Mouse (Mus musculus) hindbrain, embryonic 16.5 days (tissue): ENCODE measurements around the gene Rap1gap2. TPM values are rescaled to one million over a fixed set of nuclear protein-coding genes. Genes with fewer than 3 reads are reported as not detected.

Source experiments
- ATAC-seq: fragments of 200-750 bp; cut with Nextera tagmentation; 2 replicates; pipeline ENCODE4 v1.8.0; 2017; ENCODE audit warnings: moderate TSS enrichment, moderate library complexity
- H3K27ac ChIP-seq: fragments of 300-500 bp; sonication (generic); 2 replicates; pipeline ENCODE4 v1.5.1; 2014; ENCODE audit warnings: low read depth, mild to moderate bottlenecking, control low read depth, low read length, moderate library complexity
- H3K27me3 ChIP-seq: fragments of 300-500 bp; sonication (generic); replicated peaks from 2 replicates; pipeline ENCODE4 v1.6.1; 2014; ENCODE audit warnings: low read length; ENCODE audit not compliant: control insufficient read depth, insufficient read depth
- H3K36me3 ChIP-seq: fragments of 300-500 bp; sonication (generic); 2 replicates; pipeline ENCODE4 v1.6.1; 2014; ENCODE audit warnings: mild to moderate bottlenecking, low read length, moderate library complexity, mixed read lengths; ENCODE audit not compliant: control insufficient read depth, insufficient read depth
- H3K4me1 ChIP-seq: fragments of 300-500 bp; sonication (generic); 2 replicates; pipeline ENCODE4 v1.6.1; 2014; ENCODE audit warnings: low read depth, low read length; ENCODE audit not compliant: control insufficient read depth, insufficient read depth
- H3K4me2 ChIP-seq: fragments of 300-500 bp; sonication (generic); 2 replicates; pipeline ENCODE4 v1.6.1; 2014; ENCODE audit warnings: mild to moderate bottlenecking, low read length, control low read depth, moderate library complexity
- H3K4me3 ChIP-seq: fragments of 300-500 bp; sonication (generic); 2 replicates; pipeline ENCODE4 v1.5.1; 2014; ENCODE audit warnings: mild to moderate bottlenecking, low read length, control low read depth, moderate library complexity
- H3K9ac ChIP-seq: fragments of 300-500 bp; sonication (generic); 2 replicates; pipeline ENCODE4 v1.6.1; 2014; ENCODE audit warnings: low read depth, mild to moderate bottlenecking, control low read depth, low read length, moderate library complexity
- H3K9me3 ChIP-seq: fragments of 300-500 bp; sonication (generic); 2 replicates; pipeline ENCODE4 v1.6.1; 2014; ENCODE audit warnings: mild to moderate bottlenecking, low read length, moderate library complexity; ENCODE audit not compliant: control insufficient read depth
- WGBS: fragments of 180-500 bp; shearing (Covaris S2); extraction: QIAGEN DNeasy Blood & Tissue Kit; methylation state at CpG from one replicate; pipeline ENCODE4 v1.1.7; 2014; 5-methylcytosine and 5-hydroxymethylcytosine counted together
- polyA plus RNA-seq: library from polyadenylated mRNA; unstranded; fragments of >200 nt; fragmentation: Nextera tagmentation; extraction: Ambion mirVana; gene quantifications from 2 replicates; pipeline ENCODE4 v1.2.1, GENCODE M21; 2015

Gene Rap1gap2
- polyA plus RNA-seq, 1 experiment from 2014 or later: 13.7 TPM

DNA sequence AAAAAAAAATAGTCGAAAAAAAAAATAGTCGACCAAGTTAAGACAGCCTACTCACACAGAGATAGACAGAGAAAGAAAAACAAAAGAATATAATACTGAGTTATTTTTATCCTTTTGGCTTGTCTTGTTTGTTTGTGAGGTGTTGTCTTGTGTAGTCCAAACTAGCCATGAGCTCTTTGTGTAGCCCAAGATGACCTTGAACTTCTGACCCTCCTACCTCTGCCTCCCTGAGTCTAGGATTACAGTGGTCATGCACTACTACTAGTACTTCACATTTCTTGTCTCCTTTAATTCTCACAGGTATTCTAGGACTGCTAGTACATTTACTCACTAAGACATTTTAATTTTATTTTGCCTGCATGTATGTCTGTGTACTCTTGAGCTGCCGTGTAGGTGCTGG is 16.8 kb upstream of the Rap1gap2 start:
- no peak overlapping the region for H3K4me3 ChIP-seq
- H3K9me3 ChIP-seq: no peaks in the 10 kb centered on the region
- no peak overlapping the region for H3K4me2 ChIP-seq
- no peaks in the 10 kb centered on the region for H3K4me1 ChIP-seq
- no peaks in the 10 kb centered on the region for H3K27me3 ChIP-seq
- no peak for ATAC-seq
- H3K27ac ChIP-seq: no peak overlapping the region
- no peak overlapping the region for H3K9ac ChIP-seq
- WGBS: 77% methylated on average over 3 of the region's 3 CpGs
- H3K36me3 ChIP-seq: peaks cover 7% of the 10 kb centered on the region; the same call in 1 of the 2 replicates

DNA sequence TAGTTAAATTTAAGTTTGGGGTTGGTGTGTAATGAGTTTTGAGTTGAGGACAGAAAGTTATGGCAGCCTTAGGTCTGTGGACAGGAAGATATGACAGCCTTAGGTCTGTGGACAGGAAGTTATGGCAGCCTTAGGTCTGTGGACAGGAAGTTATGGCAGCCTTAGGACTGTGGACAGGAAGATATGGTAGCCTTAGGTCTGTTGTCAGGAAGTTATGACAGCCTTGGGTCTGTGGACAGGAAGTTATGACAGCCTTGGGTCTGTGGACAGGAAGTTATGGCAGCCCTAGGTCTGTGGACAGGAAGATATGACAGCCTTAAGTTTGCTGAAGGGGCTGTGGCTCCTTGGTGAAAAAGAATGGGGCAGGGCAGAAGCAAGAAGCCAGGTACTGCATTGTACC is 14.6 kb upstream of the Rap1gap2 start:
- Histone ChIP-seq H3K27ac (no peak overlapping the region), H3K27me3 (no peaks in the 10 kb centered on the region), H3K36me3 (peaks cover 4% of the 10 kb centered on the region; the same call in 1 of the 2 replicates), H3K4me1 (no peaks in the 10 kb centered on the region; the same call in 1 of the 2 replicates), H3K9ac (no peak overlapping the region), H3K4me2 (no peak overlapping the region), H3K9me3 (no peaks in the 10 kb centered on the region), H3K4me3 (no peak overlapping the region)
- no peak for ATAC-seq

DNA sequence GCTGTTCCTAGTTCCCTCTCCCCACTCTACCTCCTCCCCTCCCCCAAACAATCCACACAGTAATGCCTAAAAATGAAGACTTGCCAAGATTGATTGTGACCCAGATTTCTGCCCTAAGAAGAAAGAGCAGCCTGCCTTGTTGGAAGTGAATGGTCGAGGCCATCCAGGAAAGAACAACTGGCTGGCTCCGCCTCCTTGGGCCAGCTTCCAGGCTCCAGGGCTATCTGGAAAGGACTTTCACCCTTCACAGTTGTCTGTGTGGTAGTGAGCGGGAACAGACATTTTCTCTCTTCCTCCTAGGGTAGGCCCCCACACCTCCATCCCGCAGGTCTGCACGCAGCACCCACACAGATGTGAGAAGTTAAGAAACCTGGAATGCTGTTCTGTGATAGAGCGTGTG is 13.0 kb upstream of the Rap1gap2 start:
- Histone ChIP-seq H3K36me3 (0 out of 2 replicates have a peak, but pooled peaks cover 2% of the 10 kb centered on the region), H3K27me3 (no peaks in the 10 kb centered on the region), H3K4me1 (no peaks in the 10 kb centered on the region; the same call in 1 of the 2 replicates), H3K4me2 (no peak overlapping the region), H3K27ac (no peak overlapping the region), H3K4me3 (no peak overlapping the region), H3K9me3 (no peaks in the 10 kb centered on the region), H3K9ac (no peak overlapping the region)
- 75% methylated on average over 6 of the region's 6 CpGs for WGBS
- no peak for ATAC-seq

DNA sequence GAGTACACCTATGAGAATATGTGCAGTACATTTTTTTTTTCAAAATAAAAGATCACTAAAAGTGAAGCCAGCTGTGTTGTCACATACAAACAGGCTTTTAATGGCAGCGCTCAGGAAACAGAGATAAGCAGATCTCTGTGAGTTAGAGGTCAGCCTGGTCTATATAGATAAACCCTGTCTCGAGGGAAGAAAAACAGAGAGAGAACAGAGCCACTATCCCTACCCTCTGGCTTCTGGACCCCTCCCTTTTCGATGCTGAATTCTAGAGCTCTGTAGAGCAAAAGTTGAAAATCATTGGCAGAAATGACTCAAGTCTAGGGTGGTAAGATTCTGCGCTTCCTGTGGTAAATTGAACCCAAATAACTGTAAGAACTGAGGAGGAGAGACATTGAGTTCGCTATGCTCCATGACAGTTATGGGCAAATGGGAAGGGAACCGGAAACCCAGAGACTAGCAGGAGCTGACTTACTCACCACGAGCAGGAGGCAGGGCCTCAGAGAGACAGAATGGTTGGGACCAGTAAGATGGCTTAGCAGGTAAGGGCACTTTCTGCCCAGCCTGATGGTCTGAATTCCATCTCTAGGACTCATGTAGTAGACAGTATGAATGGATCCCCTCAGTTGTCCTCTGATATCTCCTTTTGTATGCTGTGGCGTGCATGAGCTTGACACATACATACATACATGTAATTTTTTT is 11.4 kb upstream of the Rap1gap2 start:
- Histone ChIP-seq H3K27ac (no peak overlapping the region), H3K36me3 (no peaks in the 10 kb centered on the region), H3K4me2 (no peak overlapping the region), H3K9ac (no peak overlapping the region), H3K27me3 (no peaks in the 10 kb centered on the region), H3K9me3 (no peaks in the 10 kb centered on the region), H3K4me1 (peaks cover 2% of the 10 kb centered on the region; the same call in 1 of the 2 replicates), H3K4me3 (no peak overlapping the region)
- ATAC-seq: no peak
- 75% methylated on average over 8 of the region's 8 CpGs for WGBS

DNA sequence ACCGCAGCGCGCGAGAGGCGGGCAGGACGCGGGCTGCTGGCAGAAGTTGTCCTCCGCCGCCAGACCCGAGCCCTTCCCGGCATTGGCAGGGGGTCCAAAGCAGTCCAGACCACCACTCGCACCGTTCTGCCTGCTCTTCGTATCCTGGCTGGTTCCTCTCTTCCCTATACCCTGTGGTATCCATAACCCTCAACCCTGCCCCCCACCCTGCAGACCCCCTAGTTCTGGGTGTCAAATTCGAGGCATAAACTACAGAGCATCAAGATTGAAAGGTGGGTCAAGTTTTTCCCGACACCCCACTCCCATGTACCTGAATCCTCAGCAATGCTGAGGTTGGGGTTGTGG is 9.2 kb upstream of the Rap1gap2 start:
- Histone ChIP-seq H3K27me3 (peaks cover 4% of the 10 kb centered on the region), H3K9me3 (no peaks in the 10 kb centered on the region), H3K9ac (peak overlapping the region; percentile 87), H3K4me3 (peak overlapping the region; percentile 72), H3K4me2 (peak overlapping the region; percentile 57), H3K27ac (peak overlapping the region; percentile 59; the same call in 1 of the 2 replicates), H3K4me1 (peaks cover 2% of the 10 kb centered on the region; the same call in 1 of the 2 replicates), H3K36me3 (no peaks in the 10 kb centered on the region)
- WGBS: 2% methylated on average over 16 of the region's 16 CpGs
- ATAC-seq: no peak; the same call in 1 of the 2 replicates

DNA sequence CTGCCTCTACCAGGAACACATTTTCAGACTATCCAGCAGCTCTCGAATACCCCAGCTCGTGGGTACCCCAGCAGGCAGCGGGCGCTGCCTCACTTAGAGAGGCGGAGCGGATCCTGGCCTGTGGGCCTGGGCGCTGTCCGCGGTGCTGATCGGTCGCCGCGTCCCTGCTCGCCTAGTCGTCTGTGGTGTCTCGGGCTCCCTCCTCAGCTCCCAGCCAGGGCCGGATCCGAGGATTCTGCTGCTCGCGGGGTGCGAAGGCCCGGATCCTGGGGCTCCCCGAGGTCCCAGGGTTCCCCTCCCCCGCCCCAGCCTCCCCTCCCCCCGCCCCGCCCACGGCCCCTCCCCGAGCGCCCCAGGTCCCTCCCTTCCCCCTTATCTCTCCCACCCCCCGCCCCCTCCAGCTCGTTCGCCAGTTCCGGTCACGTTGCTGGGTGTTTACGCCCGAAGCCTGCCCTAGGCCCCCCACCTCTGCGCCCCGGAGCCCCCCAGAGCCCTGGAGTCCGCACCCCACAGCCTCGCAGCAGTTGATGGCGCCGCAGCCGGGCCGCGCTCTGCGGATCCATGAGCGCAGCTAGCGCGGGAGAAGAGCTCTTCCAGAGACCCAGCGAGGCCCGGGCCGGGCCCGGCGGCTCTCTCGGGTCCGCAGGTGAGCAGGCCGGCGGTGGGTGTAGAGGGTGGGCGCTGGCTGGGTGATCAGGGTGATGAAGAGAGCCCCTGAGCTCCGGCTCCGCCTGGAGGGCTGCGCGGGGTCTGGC is 8.7 kb upstream of the Rap1gap2 start, which contains the start of gene Ccdc92b:
Ccdc92b (plus strand) TSS at position 405 of the 755 bp plus-strand sequence.
- H3K4me2 ChIP-seq: peak within 1 kb of the TSS; percentile 57
- H3K27me3 ChIP-seq: peaks cover 4% of the 10 kb centered on the region
- WGBS: 1% methylated on average over 52 of the region's 63 CpGs
- H3K4me3 ChIP-seq: peak within 1 kb of the TSS; percentile 72
- no peaks in the 10 kb centered on the region for H3K9me3 ChIP-seq
- peaks cover 2% of the 10 kb centered on the region; the same call in 1 of the 2 replicates for H3K4me1 ChIP-seq
- H3K36me3 ChIP-seq: no peaks in the 10 kb centered on the region
- peak within 1 kb of the TSS; percentile 87 for H3K9ac ChIP-seq
- H3K27ac ChIP-seq: peak within 1 kb of the TSS; percentile 59; the same call in 1 of the 2 replicates
- peak; percentile 82 for ATAC-seq

DNA sequence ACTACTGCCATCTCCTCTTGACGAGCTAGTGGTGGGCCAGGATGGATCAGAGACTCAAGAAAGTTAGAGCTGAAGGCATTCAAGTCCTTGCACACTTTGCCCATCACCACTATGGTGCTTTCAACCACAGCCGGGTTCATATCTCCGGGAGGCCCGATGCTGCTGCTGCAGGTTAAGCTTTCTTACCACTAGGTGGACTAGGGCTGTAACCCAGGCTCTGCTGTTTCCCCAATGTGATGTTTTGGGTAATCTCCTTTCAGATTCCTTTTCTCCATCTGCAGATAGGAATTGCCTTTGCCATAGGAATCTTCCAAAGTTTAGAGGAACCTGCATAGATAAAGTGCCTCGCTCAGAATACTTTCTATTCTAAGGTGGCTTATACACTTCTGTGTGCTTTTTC is 4.9 kb upstream of the Rap1gap2 start:
- 61% methylated on average over 5 of the region's 5 CpGs for WGBS
- peaks cover 18% of the 10 kb centered on the region for H3K27me3 ChIP-seq

DNA sequence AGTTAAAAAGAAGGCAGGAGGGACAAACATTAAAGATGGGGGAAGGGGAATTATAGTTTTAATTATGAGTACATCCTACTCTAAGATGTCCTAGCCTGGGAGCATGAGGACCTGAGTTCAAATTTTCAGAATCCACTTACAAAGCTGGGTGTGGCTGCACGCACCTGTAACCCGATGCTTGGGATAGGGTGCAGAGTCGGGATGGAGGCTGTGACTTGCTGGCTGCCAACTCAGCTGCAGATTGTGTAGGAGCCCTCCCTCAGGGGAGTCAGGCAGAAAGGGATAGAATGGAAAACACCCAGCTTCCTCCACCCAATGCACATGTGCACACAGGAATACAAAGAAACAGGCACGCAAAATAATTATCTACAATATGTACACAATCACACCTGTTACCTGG is 2.7 kb upstream of the Rap1gap2 start:
- H3K27ac ChIP-seq: no peak overlapping the region
- H3K4me2 ChIP-seq: no peak overlapping the region
- no peaks in the 10 kb centered on the region for H3K9me3 ChIP-seq
- peaks cover 27% of the 10 kb centered on the region for H3K27me3 ChIP-seq
- H3K4me1 ChIP-seq: peaks cover 7% of the 10 kb centered on the region
- H3K4me3 ChIP-seq: no peak overlapping the region
- 69% methylated on average over 4 of the region's 4 CpGs for WGBS
- no peaks in the 10 kb centered on the region for H3K36me3 ChIP-seq
- H3K9ac ChIP-seq: no peak overlapping the region
- ATAC-seq: no peak

More for the DNA sequence above, 4.9 kb upstream of the Rap1gap2 start:
- ATAC-seq: no peak
- H3K4me2 ChIP-seq: no peak overlapping the region
- H3K4me3 ChIP-seq: no peak overlapping the region
- H3K9ac ChIP-seq: no peak overlapping the region
- no peaks in the 10 kb centered on the region for H3K36me3 ChIP-seq
- H3K4me1 ChIP-seq: peaks cover 6% of the 10 kb centered on the region
- no peak overlapping the region for H3K27ac ChIP-seq
- no peaks in the 10 kb centered on the region for H3K9me3 ChIP-seq

DNA sequence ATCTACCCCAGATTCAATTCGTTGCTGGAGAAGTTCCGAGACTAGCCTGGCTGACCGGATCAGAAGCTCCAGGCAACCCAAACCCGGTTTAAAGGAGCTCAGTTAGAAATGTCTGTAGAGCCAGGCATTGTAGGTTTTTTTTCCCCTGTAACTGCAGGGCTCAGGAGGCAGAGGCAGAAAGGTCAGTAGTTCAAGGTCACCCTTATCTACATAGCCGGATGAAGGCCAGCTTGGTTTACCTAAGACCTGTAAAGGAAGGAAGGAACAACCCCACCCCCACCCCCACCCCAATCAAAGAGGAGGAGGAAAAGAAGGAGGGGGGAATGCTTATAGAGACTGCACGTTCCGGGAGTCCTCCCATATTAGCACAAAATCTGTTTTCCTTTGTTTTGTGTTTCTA is 722 bp upstream of the Rap1gap2 start:
- Histone ChIP-seq H3K9me3 (no peaks in the 10 kb centered on the region), H3K9ac (no peak overlapping the region), H3K27ac (no peak overlapping the region), H3K27me3 (peaks cover 30% of the 10 kb centered on the region), H3K4me1 (peaks cover 7% of the 10 kb centered on the region), H3K4me2 (peak overlapping the region; percentile 93), H3K4me3 (no peak overlapping the region; the same call in 1 of the 2 replicates), H3K36me3 (no peaks in the 10 kb centered on the region)
- ATAC-seq: no peak
- WGBS: 16% methylated on average over 7 of the region's 7 CpGs
